In genomic region chr11:53085367-53085766, GRCm38 (mm10) we compare ENCODE assay signal across 10 mouse cellular contexts.
DNase-seq lines count a peak whose midpoint lies in the region; ATAC-seq lines count a peak whose summit lies in the region.
"Had no signal": no experiment of that assay in that cellular context is flagged by ENCODE, and none has a peak within 500 bp of the region (broad histone marks: within the 10 kb centered on the region; RNA-seq: fewer than 3 reads in every experiment).

No protein-coding gene starts in this region.

- WGBS in kidney, embryonic 15.5 days: 70% methylated on average over 6 of the region's 6 CpGs

- 0 out of 2 replicates have a peak, but pooled peaks cover 4% of the 10 kb centered on the region for H3K4me1 ChIP-seq in kidney, embryonic 15.5 days
- H3K4me1 ChIP-seq: embryonic facial prominence, embryonic 13.5 days had no signal

- no peaks in the 10 kb centered on the region for H3K36me3 ChIP-seq in kidney, embryonic 15.5 days
- H3K36me3 ChIP-seq: embryonic facial prominence, embryonic 13.5 days had no signal

- no peaks in the 10 kb centered on the region for H3K27me3 ChIP-seq in kidney, embryonic 15.5 days
- H3K27me3 ChIP-seq: embryonic facial prominence, embryonic 13.5 days had no signal

- no peak overlapping the region for H3K9ac ChIP-seq in kidney, embryonic 15.5 days
- H3K9ac ChIP-seq: embryonic facial prominence, embryonic 13.5 days had no signal

- no peak for ATAC-seq in CD4-positive, CD25-positive, alpha-beta regulatory T cell, adult 4 months
- no peak for ATAC-seq in kidney, embryonic 15.5 days (replicated peaks; ENCODE audit: low FRiP score)
- ATAC-seq in megakaryocyte progenitor cell, adult 5-6 weeks (replicated peaks; ENCODE audit: poor library complexity): peak; percentile 78
- ATAC-seq in monocyte, adult 5-6 weeks (replicated peaks; ENCODE audit: insufficient number of reproducible peaks, low FRiP score, low TSS enrichment, poor library complexity, severe bottlenecking): no peak

- peak; percentile 67 for DNase-seq in CD4-positive, CD25-positive, alpha-beta regulatory T cell, adult 2 months (ENCODE audit: low read depth, low spot score)
- peak; percentile 30 for DNase-seq in kidney, adult 9 months
- DNase-seq in ZHBTc4 (ENCODE audit: low read depth, low spot score): peak; percentile 83
- no peak for DNase-seq in ovary, postnatal 10 days (ENCODE audit: low spot score)

- no peak overlapping the region for H3K4me3 ChIP-seq in kidney, embryonic 15.5 days (replicated peaks)
- H3K4me3 ChIP-seq: embryonic facial prominence, embryonic 13.5 days; myocyte had no signal

- H3K4me2 ChIP-seq in kidney, embryonic 15.5 days: no peak overlapping the region
- H3K4me2 ChIP-seq: embryonic facial prominence, embryonic 13.5 days had no signal

- H3K9me3 ChIP-seq in kidney, embryonic 15.5 days (replicated peaks): 0 out of 2 replicates have a peak, but pooled peaks cover 2% of the 10 kb centered on the region
- H3K9me3 ChIP-seq: embryonic facial prominence, embryonic 13.5 days had no signal

- no peak overlapping the region for H3K27ac ChIP-seq in kidney, embryonic 15.5 days
- H3K27ac ChIP-seq: embryonic facial prominence, embryonic 13.5 days had no signal
